Mouse (Mus musculus) v-Abl transformed pro-B cells (cell line): ENCODE measurements around the gene Epha6.
"Not testable (repeated sequence)": the region's sequence is repeated elsewhere in the genome, so short reads cannot be mapped to it uniquely, and the experiment has no call there.

Experiments used
- in situ Hi-C, 2 experiments: fragments of 400-800 bp; cut with MboI; formaldehyde crosslinking; loops; one replicate each; pipeline ENCODE4 v1.15.1; 2025; ENCODE audit not compliant: unreplicated experiment in 2 of 2

Gene Epha6

DNA sequence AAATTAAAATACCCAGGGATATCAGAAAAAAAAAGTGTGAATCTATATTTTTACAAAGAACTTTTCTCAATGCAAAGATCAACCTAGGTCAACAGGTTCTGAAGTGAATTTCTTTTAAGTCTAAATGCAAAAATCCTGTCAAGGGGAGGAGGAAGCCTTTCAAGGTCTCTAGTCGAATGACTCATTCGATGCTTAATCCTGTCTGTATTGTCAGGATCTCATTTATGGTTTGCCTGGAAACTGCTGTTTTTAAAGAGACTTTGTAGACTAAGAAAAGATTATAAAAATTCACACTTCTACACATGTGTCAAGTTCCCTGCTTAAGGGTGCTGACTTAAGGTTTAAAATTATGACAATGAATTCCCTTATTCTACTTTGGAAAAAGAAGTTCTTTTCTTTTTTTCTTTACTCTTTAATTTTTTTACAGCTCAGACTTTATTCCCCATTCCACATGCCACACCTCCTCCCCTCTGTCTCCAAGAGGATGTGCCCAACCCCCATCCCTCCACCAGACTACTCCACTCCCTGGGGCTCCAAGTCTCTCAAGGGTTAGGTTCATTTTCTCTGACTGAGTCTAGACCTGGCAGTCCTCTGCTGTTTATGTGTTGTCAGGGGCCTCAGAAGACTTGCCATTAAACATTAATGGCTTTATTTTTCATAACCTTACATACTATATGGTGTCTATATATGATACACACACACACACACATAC is 598.3 kb downstream of the Epha6 start:
- in situ Hi-C loops: no loop called here

DNA sequence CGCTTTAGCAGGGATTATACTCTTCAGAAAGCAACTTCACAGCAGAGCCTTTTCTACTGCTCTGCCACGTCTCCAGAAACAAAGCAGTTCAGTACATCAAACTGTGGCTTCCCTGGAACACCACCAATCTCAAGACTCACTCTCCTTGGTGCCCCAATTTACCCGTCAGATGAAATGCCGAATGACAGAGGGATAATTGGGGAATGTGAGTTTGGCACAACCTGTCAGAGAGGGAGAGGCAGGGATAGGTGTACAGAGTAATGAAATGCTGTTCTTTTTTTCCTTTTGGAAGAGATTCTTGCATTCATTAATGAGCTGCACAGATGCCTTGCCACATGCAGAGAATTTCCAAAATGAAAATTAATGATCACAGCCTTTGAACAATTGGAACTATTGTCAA is 635.5 kb downstream of the Epha6 start:
- in situ Hi-C loops: no loop called here

DNA sequence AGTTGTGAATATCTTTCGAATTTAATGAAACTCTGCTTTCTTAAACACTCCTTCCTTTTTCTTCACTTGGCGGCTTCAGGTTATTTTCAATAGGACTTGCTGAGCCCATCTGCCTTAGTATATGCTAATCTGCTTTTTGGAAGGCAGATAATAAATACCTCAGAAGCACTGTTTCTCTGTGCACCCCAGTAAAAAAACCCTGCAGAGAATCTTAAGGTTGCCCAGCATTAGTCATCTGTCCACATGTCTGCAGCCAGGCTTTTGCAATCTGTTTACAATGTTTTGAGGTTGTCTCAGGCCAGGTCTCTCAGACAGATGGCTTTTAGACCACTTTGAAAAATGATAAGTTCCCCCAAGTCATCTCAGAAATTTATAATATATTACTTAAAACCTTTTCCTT is 649.6 kb downstream of the Epha6 start:
- in situ Hi-C loops: no loop called here

DNA sequence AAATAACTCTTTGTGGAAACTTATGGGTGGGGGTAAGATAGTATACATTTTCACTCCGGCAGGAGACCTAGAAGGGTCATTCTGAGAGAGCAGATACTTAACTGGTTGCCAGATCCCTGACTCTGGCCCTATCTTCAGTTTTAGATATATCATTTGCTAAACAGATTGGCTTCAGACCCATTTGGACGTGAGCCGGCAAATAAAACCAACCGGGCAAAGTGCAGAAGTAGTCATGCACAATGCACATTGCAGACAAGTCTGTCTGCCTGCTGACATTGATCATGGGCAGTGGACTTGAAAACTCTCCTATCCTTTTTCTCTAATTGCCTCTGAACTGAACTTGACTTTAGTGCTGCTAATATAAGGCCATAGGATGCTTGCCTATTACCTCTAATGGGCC is 681.6 kb downstream of the Epha6 start:
- in situ Hi-C loops: no loop called here

DNA sequence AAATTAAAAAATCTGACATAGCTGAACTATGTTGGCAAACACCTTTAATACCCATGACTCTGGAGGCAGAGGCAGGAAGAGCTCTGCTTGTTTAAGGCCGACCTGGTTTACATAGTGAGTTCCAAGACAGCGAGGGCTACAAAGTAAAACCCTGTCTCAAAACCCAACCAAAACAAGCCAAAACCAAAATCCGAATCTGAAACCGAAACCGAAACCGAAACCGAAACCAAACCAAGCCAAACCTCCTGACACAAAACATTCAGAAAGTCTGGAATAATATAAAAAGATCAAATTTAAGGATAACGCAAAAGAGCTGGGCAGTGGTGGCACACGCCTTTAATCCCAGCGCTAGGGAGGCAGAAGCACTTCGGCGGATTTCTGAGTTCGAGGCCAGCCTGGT is 725.3 kb downstream of the Epha6 start:
- in situ Hi-C loops: no loop called here

DNA sequence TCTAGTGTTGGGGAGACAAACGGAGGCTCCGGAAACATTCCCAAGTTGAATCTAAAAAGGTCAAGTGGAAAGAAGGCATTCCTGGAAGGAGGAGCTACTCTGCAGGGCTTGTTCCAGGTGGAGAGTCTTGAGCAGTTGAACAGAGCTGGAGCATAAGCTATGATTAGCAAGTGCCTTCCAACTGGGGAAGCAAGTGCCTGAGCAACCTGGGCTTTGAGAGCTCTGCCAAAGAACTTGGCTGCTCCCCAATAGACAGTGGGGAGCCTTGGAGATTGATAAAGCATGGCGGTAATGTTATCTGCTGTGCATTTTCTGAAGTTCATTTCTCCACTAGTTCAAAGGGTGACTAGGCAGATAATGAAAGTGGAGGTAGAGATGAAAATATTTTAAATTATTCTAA is 733.5 kb downstream of the Epha6 start:
- in situ Hi-C loops: no loop called here

DNA sequence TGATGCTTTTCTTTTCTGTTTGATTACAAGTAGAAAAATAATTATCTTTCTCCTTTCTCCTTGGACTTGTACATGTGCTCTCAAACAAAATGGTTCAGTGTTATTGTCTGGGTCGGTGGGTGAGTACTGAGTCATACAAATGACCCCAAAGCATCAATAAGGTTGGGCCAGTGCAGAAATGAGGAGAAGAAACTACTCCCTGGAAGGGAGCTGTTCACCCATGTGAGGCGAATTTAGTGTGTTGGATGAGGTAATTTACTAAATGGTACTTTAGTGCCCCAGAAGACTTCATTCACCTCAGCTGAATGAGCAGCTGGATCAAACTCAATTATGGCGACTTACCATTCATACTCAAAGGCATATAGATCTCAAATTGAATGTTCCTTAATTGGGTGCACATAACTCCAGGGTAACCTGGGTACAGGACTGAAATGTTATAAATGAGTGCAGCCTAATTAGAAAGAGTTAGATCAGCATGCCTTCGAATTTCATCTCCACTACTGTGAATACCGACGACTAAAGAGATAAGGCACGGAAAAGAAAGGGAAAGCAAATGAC is 751.1 kb downstream of the Epha6 start:
- in situ Hi-C loops: loop anchor here in 1 of 2 experiments (10.0 kb wide), 1 partner anchor 681 kb away; no protein-coding TSS in a partner anchor

DNA sequence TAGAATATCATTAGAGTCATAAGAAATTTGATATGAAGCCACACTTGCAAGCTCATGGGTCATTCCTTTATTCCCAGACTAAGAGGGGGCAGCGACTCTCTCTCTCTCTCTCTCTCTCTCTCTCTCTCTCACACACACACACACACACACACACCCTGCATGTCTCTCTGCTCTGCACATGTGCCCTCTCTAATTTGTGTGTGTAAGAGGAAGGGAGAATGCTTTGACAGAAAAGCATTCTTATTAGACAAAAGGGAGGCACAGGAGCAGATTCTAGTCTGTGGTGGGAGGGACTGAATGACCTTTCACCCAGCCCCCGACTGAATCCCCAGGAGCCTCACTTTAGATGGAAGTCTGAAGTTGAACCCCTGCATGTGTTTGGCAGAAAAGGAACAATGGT is 752.6 kb downstream of the Epha6 start:
- in situ Hi-C loops: loop anchor here in 1 of 2 experiments (10.0 kb wide), 1 partner anchor 682 kb away; no protein-coding TSS in a partner anchor

DNA sequence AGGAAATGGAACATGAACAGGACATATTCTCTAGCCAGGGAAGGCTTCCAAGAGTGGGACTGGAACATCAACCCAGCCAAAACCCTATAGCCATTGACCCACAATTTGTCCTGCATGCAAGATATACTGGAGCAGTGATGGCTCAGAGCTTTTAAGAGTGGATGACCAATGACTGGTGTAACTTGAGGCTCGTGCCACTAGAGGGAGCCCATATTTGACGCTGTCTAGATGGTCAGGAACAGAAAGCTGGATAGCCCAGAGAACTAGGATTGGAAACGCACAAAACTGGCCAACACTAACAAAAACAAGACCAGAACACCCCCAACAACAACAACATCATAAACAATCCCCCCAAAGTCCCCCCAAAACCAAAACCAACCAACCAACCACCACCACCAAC is 758.8 kb downstream of the Epha6 start:
- in situ Hi-C loops: loop anchor here in 1 of 2 experiments (10.0 kb wide), 1 partner anchor 688 kb away; no protein-coding TSS in a partner anchor

DNA sequence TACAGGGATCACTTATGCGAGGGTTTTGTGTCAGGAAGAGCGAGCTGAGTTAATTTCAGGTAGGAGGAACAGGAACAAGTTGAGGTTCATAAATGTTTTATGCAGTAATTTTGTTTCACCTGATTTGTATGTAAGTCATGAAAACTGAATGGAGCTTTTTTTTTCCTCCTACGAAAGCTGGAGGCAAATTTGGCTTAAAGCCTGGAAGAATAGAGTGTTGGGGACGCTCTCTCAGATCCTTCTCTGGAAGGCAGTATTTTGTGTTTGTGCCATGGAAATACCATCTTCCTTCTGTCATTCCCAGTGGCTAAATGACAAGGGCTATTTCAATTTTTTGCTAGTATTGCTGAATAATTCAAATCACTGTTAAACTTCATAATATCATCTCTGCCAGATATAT is 768.6 kb downstream of the Epha6 start:
- in situ Hi-C loops: no loop called here

DNA sequence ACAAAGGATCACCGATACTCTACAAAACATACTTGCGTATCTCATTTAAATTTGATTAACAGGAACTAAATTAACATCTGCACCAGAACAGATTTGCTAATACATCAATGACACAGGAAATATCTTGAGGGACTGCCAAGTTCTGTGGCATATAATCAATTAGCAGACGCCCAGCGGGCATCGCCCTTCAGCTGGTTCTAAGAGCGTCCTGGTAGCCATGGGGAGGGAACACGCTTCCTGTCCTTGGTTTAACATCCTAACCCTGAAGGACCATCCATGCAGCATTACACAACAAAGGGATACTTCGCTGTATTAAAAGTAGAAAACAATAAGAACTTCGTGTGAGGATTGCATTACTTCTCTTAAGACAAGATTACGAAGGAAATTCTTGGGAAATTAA is 769.0 kb downstream of the Epha6 start:
- in situ Hi-C loops: no loop called here

DNA sequence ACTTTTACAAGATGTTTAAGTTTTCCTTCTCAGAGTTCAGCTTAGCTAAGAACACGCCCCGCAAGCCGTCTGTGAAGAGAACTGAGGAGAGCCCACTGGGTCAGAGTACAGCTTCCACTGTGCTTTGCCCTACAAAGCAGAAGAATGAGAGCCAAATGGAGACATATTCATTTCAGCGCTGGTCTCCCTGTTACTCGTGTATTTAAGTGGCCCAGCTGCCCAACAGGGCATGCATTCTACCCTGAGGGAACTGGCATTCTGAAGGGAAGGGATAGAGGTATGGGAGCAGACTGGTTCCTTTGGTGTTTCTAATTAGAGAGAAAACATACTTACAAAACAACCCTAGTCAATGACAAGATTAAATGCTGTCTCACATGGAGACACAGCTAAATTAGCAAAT is 772.9 kb downstream of the Epha6 start:
- in situ Hi-C loops: no loop called here

DNA sequence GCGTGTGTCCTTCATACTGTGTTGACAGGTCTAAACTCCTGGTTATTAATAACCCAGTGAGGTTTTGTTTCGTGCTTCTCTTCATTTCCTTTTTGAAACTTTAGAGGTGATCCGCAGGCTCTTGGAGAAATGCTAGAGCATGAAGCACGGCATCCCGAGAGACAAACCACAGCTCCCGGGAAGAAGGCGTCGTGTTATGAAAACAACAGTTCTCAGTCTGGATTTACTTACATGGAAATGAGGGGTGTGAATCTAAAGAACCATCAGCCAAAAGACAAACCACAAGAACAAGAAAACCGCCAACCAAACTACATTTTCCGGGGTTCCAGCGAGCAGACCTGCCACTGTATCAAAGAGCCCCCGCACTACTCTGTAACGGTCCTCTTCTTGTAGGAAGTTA is 775.7 kb downstream of the Epha6 start:
- in situ Hi-C loops: no loop called here

DNA sequence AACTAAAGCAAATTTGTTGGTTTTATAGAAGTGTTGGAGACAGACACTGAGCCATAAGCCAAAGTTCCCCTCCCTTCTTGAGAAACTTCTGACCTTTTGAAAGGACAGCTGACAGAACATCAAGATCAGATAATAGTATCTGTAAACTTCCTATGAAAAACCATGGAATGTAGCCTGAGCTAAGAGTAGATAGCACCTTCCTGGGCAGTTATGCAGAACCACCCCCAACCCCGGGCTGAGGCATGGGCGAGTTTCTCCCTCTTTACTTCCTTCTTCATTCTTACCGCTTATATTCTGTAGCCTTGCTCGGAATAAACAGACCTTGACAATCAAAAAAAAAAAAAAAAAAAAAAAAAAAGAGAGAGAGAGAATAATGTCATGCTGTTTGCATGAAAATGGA is 805.5 kb downstream of the Epha6 start:
- in situ Hi-C loops: not testable (repeated sequence)

DNA sequence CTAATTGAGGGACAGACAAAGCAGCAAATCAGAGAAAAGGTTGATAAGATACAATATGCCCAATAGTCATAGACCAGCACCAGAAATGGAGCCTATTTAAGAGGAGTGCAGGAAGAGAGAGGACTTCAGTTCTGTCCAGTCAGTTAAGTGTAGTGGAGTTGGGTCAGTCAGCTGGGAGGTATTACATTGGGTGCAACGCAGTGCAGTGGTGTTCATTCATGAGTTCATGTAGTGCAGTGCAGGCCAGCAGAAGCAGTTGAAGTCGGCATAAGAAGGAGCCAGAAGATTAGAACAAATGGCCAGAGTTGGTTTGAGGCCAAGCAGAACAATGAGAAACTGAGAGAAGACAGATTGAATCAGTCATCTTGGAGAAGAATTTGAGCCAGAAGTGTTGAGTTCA is 833.0 kb downstream of the Epha6 start:
- in situ Hi-C loops: no loop called here

DNA sequence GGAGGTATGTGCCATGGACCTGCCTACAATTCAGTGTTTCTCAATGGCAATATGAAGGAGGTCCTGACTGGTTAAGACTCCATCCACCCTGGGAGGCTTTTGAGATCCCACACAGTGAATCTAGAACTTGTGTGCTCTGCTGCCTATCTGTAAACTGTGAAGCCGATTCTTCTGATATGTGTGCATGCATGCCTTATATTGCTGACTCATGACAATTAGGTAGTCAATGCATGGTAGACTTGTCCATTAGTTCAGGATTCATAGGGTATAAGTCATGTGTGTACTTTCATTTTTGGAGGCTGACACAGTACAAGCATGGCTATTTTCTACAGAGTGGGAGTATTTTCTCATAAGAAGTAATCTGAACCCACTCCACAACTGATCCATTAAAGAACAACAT is 834.9 kb downstream of the Epha6 start:
- in situ Hi-C loops: no loop called here

DNA sequence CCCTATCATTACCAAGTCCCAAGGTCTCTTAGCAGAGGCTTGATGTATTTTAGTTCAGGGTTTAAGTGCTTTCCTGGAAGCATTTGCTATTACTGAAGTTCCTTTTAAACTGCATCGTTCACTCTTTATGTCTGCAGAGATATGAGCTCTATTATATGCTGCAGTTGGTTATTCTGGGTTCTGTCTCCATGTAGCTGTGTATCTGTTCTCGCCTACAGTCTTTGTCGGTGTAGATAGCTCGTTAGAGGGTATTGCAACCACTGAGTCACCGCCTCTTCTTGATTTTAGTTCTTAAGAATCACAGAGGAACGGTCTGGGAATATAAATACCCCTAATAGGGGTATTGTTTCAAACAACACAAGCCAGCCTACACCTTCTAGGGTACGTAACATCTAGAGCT is 835.4 kb downstream of the Epha6 start:
- in situ Hi-C loops: no loop called here

DNA sequence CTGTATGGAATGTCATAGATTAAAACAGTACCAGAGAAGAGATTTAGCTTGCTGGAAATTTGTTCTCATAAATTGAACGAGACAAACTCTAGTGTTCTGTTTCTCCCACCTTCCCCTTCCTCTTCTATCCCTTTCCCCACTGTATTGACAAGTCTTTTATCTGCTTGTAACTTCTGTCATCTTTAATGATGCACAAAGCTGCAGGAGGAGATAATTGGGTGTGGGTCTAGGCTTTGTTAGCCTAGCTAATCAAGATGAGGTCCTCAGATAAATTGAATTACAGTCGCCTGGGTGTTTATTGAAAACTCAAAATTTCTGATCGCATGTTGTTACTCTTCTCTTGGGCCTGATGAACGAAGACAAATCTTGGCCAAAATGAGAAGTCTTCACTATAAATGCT is 844.5 kb downstream of the Epha6 start:
- in situ Hi-C loops: no loop called here

DNA sequence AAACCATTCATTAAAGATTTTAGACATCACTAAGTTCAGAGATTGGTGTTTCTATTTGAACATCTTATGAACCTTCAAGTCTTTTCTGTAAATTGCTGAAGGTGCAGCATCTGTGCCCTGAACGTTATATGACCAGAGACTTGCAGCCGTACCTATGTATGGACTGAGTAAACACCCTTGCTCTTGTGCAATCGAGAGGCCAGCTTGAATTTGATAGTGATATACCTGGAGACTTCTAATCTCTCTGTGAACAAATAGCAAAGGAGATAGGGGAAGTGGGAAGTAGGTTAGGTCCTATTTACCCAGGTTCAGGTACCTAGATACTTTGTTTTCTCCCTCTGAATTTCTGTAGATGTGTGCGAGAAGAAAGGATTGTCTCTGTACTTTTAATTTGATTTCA is 854.4 kb downstream of the Epha6 start:
- in situ Hi-C loops: no loop called here

DNA sequence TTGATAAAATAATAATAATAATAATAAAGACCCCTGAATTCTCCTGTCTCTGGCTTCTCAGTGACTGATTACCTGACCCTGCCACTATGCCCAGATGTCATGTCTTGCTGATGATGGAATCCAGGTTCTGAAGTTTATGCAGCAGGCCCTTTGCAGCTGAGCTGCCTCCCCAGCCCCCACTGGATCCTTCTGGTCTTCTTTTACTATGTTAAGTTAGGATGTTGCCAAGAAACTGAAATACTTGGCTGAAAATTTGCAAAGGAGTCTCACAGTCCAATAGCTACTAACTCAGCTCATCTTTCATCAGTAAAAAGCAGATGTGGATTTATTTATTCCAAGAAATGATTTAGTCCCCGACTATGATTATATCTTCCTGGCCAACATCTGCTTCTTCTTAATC is 861.7 kb downstream of the Epha6 start:
- in situ Hi-C loops: no loop called here

DNA sequence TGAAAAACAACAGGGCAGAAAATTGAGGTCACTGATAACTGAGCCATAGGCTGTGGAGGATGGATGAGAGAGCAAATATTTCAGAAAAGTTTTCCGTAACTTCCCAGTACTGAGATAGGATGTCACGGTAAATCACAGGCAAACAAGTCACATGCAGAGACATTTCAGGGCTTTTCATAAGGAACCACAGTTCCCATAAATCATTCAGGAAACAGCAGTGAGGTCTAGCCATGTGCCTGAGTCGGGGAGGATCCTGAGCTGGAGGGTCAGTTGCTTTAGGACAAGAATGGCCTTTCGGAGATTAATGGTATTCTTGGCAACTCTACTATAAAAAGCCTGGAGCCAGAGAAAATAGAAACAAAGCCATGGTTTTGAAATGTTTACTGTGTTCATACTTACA is 889.8 kb downstream of the Epha6 start:
- in situ Hi-C loops: no loop called here

DNA sequence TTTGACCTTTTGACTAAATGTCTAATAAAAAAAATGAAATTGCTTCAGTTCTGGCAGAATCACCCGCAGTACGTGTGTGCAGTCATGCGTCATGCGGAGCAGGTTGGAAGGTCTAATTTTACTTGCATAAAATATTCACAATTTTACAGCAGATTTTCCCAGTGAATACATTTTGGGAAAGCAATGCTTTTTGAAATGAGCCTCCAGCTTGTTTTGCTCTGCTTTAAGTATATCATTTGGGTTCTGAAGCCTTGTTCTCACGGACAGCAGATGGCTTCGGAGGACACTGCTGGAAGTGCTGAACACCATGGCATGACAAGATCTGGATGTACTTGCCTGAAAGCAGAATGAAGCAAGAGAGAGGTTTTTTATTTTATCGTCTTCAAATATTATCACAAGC is 912.1 kb downstream of the Epha6 start:
- in situ Hi-C loops: loop anchor here in 1 of 2 experiments (25.0 kb wide), 1 partner anchor 1244 kb away; no protein-coding TSS in a partner anchor
